Mouse (Mus musculus): ENCODE data around the gene Rasgrp3. TPM values are rescaled to one million over a fixed set of nuclear protein-coding genes. Genes with fewer than 3 reads are reported as not detected.

Rasgrp3 gene
- total RNA-seq, 2 experiments from 2014 or later: 11.9 to 12.2 TPM

DNA sequence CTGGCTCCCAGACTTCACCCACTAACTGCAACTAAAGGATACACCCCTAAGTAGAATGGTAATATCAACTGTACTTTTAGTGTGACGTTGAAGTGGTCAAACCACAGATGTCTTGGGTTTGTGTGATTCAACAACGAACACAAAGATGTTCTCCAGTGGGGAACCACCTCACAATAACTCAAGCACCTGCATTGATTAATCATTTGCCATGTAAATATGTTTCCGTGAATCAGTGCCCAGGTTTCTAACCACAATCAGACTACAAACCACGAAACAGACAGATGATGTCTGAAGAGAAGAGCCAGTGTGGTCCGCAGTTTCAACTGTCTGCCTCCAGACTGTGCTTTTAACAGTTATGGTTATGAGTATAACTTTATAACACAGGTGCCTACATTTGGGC, 69.4 kb downstream of the Rasgrp3 start:
- DNase-seq: no peak

DNA sequence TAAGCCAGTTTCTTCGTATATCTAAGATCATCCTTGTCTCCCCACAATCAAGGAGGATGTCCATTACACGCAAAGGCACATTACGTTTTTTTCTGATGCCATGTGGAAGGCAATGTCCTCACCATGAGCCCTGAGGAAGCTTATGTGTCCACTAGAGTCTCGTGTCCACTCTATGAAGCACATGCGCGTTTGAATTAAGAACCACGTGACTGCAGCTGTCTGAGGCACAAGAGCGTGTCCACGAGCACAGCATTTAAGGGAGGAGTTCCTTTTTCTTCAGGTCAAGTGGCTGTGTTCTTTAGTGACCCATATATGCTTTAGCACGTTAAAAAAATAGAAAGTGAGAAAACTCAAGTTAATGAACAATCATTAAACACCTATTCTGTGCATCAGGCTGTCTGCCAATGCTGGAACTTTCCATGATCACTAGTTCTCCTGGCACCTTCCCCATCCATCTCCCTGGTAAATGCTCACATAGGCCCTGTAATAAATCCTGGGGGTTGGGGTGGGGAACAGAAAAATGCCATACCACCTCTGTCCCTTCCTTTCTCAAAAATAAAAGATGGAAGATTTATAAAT, 70.5 kb downstream of the Rasgrp3 start:
- DNase-seq: no peak

DNA sequence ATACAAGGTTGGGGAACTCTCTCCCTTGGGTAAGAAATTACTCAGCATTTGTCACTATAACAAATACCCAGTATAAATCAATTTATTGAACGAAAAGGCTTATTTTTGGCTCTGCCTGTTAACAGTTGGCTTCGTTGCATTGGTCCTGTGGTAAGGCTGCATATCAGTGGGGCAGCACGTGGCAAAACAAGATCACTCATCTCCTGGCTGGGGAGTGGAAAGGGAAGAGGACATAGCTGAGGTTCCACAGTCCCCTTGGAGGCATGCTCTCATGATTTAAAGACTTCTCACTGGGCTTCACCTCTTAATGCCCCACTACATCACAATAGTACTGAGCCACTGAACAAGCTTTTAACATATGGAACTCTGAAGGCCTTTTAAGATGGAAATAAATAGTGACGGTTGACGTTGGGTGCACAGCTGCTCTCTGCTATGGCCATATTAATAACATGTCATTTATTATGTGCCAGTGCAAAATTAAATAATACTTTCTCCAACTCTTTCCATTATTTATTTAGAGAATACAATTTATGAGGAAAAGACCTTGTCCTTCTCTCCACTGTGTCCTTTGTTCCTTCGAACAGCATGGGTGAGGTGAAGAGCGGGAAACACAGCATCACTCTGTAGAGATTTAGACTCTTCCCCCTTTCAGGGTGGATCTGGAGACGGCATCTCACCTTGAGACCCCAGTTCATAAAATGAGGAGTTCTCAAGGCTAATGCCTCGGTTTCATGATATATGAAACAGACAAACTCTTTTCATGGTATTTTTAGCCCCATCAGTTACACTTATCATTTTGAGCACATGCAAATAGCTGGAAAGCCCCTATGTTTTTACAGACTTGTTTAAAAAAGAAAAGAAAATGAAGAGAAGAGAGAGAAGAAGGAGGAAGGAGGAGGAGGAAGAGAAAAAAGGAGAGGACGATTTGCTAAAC, 71.3 kb downstream of the Rasgrp3 start:
- DNase-seq: no peak

DNA sequence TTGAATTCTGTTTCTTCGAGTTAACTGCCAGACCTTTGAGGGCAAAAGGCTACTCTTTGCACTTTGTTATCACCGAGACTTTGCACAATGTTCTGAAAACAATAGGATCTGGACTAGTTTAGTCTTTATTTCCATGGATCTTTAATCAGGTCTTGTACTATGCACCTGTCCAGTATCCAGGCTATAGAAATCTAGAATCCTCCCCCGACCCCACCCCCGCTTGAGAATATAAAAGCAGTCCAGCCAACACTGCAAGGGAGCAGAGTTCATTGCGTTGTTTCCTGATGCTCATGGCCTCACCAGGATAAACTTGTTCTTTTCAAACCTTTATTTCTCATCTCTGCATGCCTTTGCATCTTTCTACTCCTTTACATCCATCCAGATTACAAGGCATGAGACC, 73.6 kb downstream of the Rasgrp3 start:
- DNase-seq: no peak

DNA sequence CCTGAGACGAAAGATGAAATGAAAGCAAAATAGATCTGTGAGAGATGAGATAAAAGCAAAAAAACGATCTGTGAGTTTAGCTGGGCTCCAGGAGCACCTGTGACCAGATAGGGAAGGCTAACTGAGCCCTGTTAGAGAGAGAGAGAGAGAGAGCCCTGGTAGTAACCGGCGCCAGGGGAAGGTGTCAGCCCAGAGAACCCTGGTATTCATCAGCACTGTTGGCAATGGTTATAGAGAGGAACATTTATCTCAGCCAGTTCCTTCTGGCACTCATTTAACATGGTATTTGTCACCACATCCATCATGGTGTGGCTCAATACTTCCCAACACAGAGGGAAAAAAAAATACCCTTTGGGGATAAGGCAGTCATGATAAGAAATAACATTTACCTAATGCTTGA, 80.9 kb downstream of the Rasgrp3 start:
- DNase-seq: no peak

DNA sequence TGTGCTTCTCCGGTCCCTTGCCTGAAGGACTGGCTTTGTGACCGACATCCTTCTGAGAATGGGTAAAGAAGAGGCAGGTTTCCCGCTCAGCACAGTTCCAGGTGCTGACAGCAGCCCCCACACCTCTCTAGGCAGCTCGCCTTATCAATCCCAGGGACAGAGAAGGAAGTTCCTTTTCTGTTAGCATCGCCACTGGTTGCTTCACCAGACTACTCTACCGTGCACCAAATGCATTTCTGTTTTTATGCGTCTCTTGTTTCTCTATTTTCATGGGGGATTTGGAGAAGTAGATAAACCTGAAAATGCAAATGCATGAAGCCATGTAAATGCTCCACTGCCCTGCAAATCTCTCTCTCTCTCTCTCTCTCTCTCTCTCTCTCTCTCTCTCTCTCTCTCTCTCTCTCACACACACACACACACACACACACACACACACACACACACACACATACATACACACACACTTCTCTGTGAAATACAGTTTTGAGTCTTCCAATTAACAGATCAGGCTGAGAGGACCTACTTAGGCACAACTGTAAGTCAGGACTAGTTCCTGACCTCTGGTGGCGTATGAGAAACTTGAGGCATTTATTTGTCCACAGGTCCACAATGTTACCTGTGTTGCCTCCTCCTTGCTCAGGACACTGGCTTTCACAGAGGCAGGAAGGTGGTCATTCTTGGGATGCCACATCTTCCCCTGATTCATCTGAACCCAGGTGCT, 82.6 kb downstream of the Rasgrp3 start:
- no peak for DNase-seq

DNA sequence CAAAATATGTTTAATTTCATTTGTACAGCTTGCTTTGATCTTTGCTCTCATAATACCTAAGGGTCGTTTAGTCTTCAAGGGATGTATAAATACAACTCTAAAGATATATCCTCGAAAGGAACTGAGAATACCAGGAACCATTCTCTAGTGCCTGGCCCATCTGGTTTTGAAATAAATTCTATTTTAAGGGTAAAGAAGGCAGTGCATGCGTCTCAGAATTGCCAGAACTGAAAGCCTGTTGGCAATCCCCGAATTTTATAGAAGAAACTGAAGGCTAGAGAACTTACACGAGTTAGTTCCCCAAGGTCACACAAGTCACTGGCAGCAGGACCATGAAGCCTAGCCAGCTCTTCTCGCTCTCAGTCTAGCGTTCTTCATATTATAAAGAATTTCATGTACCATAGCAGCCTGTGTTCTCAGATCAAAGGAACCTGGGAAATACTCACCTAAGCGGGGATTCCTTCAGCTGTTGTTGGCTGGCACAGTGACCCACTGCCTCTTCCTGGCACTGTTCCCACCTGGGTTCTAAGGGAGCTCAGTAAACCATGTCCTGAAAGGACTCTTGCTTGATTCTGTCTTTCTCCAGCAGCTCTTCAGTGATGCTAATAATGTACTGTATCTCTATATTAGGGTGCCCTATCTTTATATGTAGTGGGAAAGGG, 83.7 kb downstream of the Rasgrp3 start:
- no peak for DNase-seq

DNA sequence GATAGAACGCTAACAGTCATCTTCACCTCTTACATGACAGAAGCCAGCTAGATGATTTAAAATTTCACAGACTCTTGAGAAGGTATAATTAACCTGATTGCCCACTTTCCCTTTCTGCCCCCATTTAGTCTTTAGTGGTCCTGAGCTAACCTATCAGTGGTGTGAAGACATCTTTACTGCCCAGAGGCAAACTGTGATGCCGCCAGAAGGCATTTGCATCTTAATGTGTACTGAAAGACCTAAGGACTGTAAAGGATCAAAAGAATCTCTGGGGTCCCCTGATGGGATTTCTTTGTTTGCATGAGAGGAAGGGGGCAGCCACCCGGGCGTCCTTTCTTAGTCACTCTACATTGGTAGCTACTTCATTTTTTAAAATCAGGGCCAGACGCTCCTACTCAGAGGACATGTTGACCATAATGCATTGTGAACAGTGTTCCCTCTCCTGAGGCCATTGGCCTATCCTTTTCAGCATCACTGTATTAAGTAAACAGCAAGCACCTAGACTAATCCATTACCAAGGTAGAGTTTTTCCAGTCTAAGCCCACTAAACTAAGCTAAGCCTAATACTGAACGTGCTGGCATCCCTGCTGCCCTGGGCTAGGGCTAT, 85.6 kb downstream of the Rasgrp3 start:
- DNase-seq: no peak

DNA sequence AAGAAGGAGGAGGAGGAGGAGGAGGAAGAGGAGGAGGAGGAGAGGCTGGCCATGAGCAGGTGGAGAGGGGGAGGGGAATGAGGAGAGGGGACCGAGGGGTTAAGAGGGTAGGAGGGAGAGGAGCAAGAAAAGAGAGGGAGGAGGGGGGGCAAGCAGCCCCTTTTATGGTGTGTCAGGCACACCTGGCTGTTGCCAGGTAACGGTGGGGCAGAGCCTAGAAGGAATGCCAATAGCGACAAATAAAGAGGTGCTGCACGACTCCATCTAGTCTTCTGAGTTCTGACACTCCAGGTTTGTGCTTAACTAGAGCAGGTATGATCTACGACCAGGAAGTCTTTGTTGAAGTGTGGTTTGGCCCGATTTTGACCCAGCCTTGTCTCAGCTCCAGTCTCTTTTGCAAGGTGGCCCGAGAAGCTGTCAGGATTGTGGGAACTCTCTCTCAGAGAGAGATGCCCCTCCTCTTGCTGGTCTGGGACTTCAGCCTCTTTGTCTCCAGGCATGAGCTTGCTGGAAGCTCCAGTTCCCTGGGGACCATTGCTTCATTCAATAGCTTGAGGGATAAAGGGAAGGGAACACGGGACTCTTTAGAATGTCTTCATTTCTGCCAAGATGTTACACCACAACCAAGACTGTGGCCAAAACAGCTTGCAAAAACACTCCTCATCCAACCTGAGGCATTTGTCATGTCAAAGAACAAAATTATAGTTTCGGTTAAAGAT, 86.8 kb downstream of the Rasgrp3 start:
- no peak for DNase-seq

DNA sequence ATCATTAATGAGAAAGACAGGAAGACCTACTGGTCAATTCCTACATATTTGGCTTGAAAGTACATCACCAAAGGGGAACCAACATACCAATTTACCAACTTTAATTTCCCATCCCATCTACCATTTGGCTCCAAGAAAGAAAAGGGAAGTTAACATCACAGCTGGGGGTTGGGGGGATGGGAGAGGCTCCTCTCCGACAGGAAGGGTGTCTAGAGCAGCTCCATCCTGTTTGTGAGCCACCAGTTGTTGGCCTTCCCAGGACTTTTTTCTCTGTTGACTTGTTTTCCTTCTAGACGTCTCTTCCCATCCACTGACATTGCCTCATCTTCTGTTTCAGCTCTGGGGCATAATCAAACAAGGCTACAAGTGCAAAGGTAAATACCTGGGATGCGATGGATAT, 88.1 kb downstream of the Rasgrp3 start:
- no peak for DNase-seq

DNA sequence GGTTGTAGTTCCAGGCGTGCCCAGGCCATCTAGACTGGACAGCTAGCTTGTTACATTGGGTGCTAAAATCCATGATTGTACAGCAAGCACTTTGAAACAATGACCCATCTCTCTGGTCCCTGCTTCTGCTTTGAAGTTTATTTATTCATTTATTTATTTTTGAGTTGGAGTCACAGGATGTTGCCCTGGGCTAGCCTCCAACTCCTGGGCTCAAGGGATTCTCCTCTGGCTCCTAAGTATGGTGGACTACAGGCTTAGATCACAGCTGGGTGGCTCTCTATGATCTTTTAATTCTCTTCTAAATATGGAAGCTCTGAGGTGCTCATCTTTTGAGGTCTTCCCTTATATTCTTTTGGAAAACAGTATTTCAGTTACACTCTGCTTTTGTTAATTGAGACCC, 90.7 kb downstream of the Rasgrp3 start:
- DNase-seq: no peak

DNA sequence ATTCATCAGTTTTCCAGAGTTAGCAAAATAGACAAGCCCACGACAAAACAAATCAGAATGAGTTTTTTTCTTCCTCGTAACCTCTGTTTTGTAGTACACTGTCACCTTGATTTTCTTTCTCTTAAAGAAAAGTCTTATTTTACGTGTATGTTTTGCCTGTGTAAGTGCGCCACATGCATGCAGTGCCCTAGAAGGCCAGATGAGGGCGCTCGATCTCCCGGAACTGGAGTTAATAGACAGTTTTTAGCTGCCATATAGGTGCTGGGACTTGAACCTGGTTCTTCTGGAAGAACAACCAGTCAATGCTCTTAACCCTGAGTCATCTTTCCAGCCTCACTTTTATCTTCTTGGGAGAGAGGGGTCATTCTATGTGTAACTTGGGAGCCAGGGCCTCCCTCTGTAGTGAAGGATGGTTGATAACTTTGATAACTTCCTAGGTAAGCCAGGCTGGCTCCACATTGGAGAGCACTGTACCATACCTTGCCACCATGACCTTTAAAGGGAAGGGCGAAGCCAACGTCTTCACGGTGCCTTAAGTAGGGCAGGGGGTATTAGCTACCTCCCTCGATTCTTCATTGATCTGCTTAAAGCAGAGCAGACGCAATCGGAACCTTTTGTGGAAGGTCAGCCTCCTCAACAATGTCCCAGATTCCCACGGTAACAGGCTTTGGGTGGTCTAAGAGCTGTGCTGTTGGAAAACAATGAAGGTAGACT, 93.7 kb downstream of the Rasgrp3 start:
- DNase-seq: no peak

DNA sequence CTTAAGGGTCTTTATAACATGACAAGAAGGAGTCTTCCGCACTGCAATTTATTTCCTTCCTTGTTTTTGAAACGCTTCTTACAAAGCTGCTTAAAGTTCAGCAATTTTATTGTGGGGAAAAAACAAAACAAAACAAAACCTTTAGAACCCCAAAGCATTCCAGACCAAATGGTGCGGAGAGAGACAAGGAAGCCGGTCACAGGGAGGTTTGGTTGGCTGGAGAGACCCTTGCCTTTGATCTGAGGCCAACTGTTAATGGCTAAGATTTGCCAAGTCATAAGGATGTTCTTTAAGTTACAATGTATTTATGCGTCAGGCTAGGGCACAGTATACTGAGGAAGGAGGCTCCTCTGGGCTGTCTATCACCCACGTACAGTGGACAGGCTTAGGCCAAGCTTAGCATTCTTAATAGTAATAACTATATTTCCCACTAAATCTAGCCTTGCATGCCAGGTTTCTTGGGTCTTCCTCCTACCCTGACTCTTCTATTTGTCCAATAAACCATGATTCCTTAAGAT, 96.8 kb downstream of the Rasgrp3 start:
- DNase-seq: no peak

DNA sequence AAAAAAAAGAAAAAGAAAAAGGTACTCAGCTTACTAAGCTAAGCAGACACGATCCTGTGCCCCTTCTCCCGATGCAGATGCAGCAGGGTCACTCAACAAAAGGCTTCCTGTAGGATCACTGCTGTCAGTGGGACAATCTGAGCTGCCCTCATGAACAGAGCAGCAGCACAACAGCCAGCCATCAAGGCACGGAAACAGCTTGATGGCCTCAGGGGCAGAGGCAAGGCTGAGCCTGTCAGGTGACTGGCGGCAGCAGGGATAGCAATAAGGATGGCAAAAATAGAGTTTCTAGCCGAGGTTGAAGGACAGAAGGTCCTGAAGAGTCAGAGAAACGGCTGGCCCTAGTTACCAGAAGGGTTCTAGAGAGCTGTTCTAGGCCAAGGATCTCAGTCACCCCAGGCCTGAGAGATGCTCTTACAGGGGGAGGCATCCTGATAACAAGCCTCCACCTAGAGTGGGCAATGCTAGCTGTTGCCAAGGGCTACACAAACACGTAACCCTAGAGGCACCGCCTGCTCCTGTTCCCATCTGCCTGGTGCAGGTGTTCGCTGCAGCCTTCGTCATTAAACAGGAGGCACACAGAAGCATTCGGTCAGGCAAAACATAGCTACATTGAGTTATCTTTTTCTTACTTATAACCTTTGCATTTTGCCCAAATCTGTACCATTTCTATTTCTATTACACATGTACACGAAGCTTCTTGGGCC, 98.8 kb downstream of the Rasgrp3 start:
- no peak for DNase-seq

DNA sequence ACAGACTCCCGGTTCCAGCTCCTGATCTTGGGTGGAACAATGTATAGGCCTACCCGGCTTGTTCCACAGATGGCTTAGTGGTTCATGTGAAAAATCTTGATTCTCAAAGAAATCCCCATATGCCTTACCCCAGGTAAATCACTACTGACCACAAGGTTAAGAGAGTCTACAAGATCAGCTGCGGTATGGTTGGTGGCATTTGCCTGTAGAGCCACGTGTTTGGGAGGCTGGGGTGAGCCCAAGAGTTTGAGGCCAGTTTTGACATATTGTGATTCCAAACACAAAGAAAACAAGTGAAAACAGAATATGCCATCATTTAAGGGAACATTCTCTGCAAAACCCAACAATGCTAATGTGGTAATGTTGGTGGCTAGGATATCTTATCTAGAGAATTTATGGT, 99.9 kb downstream of the Rasgrp3 start:
- no peak for DNase-seq

DNA sequence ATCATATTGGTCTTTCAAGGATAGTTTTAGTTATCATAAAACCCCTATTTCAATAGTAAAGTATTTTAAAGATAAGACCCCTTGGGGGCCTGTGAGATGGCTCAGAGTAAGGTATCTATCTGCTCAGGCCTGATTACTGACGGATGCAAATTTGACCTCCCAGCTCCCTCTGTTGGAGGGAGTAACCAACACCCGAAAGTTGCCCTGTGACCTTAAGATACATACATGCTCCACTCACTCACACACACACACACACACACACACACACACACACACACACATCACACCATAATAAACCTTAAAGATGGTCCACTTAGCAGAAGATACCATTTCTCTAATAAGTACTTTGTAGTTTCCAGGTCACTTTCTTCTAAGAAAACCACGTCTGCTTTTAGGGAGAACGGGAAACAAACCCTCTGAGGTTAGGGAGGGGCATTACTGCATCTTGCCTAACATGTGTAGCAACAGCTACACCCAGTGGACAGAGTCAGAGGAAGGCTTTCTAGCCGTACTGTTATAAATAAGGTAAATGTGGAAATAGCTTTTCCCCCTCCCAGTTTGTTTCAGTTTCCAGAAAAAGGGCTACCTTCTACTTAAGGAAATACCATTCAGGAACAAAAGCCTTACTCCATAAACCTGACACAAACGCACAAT, 100.8 kb downstream of the Rasgrp3 start:
- no peak for DNase-seq

DNA sequence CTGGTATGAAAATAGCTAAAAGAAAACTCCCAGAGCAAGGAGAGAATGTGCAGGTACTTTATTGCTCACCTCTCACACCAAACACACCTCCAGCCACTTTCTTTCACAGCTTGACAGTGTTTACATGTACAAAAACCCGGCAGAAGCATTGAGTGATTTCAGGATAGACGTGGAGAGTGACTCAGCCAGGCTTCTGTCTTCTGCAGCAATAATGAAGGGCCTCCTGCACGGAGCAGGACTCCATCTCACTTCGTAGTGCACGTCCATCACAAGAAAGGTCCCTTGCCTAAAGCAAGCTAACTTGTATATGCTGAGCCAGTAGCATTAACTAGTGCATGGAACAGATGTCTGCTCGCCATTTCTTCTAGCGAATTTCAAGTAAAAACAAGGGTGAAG, 101.4 kb downstream of the Rasgrp3 start:
- DNase-seq: no peak

DNA sequence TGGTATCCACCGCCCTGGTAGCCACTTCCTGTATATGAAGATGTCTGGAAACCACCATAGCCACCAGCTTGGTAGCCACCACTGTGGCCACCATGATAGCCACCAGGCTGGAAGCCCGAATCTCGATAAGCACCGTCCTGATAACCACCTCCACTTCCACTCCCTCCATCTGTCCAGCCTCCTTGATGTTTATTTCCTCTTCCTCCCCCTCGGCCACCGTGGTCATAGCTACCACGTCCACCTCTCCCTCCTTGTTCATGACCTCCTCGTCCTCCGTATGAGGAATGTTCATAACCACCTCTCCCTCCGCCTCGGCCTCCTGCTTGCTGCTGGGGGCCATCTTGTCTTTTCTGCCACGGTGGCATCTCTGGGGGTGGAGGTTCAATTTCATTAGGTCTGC, 102.7 kb downstream of the Rasgrp3 start:
- no peak for DNase-seq

DNA sequence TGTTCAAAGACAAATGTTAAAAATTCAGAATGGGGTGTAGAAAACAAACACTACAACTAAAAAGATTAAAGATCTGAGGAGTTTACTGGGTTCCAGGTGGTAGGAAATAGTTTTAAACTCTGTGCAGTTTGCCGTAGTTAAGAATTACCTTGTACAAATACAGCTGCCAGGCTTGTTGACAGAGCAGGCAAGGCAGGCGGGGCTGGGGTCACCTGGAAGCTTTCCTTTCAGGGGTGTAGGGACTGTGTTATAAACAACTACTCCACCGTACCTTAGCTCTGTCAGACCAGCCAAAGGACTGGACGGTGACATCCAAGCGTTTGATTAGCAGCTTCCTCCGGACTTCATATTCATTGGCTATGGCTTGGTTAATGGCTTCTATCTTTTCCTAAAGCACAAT, 103.4 kb downstream of the Rasgrp3 start:
- no peak for DNase-seq

DNA sequence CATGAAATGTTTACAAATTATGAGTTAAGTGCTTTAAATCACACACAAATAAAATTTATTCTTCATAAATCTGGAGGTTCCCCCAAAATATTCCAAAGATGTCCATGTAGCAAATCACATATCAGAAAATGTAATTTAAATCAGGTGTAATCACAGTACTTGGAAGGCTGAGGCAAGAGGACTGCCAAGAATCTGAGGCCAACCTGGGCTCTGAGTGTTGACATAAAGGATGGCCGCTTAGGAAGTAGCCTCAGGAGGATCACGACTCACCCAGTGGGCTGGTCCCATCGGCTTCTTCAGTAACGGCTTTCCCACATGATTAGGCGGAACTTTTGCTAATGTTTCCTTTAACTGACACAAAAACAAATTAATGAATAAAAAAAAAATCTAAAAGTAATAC, 104.1 kb downstream of the Rasgrp3 start:
- DNase-seq: no peak
